Mouse (Mus musculus) midbrain, embryonic 13.5 days (tissue): ENCODE measurements at regions not wholly inside any gene's neighbourhood (a gene's known extent, or its start where the extent isn't known, plus 50 kb on each side); places are given as distances from the start of the nearest gene placed in this dataset.
A peak's percentile ranks its signal among the peaks of the same experiment; 100 is the strongest.

ENCODE experiments used
- ATAC-seq: fragments of 200-750 bp; cut with Nextera tagmentation; 2 replicates; pipeline ENCODE4 v1.8.0; 2017; ENCODE audit warnings: mild to moderate bottlenecking, moderate TSS enrichment, moderate library complexity
- H3K27ac ChIP-seq: fragments of 300-500 bp; sonication (generic); 2 replicates; pipeline ENCODE4 v1.5.1; 2015; ENCODE audit warnings: inconsistent platforms, mild to moderate bottlenecking, moderate library complexity
- H3K27me3 ChIP-seq: fragments of 300-500 bp; sonication (generic); 2 replicates; pipeline ENCODE4 v1.6.1; 2015; ENCODE audit warnings: mild to moderate bottlenecking, inconsistent platforms
- H3K36me3 ChIP-seq: fragments of 300-500 bp; sonication (generic); 2 replicates; pipeline ENCODE4 v1.6.1; 2015; ENCODE audit warnings: mild to moderate bottlenecking, inconsistent platforms
- H3K4me1 ChIP-seq: fragments of 300-500 bp; sonication (generic); replicated peaks from 2 replicates; pipeline ENCODE4 v1.6.1; 2015; ENCODE audit warnings: inconsistent platforms
- H3K4me2 ChIP-seq: fragments of 300-500 bp; sonication (generic); replicated peaks from 2 replicates; pipeline ENCODE4 v1.6.1; 2015; ENCODE audit warnings: moderate library complexity, mild to moderate bottlenecking, inconsistent platforms
- H3K4me3 ChIP-seq: fragments of 300-500 bp; sonication (generic); replicated peaks from 2 replicates; pipeline ENCODE4 v1.5.1; 2015; ENCODE audit warnings: mild to moderate bottlenecking, inconsistent platforms
- H3K9ac ChIP-seq: fragments of 300-500 bp; sonication (generic); replicated peaks from 2 replicates; pipeline ENCODE4 v1.6.1; 2015; ENCODE audit warnings: mild to moderate bottlenecking, inconsistent platforms
- H3K9me3 ChIP-seq: fragments of 300-500 bp; sonication (generic); 2 replicates; pipeline ENCODE4 v1.6.1; 2016; ENCODE audit warnings: mild to moderate bottlenecking, inconsistent platforms
- WGBS: fragments of 180-500 bp; shearing (Covaris S2); methylation state at CpG from one replicate; pipeline ENCODE4 v1.1.7; 2015; 5-methylcytosine and 5-hydroxymethylcytosine counted together

DNA sequence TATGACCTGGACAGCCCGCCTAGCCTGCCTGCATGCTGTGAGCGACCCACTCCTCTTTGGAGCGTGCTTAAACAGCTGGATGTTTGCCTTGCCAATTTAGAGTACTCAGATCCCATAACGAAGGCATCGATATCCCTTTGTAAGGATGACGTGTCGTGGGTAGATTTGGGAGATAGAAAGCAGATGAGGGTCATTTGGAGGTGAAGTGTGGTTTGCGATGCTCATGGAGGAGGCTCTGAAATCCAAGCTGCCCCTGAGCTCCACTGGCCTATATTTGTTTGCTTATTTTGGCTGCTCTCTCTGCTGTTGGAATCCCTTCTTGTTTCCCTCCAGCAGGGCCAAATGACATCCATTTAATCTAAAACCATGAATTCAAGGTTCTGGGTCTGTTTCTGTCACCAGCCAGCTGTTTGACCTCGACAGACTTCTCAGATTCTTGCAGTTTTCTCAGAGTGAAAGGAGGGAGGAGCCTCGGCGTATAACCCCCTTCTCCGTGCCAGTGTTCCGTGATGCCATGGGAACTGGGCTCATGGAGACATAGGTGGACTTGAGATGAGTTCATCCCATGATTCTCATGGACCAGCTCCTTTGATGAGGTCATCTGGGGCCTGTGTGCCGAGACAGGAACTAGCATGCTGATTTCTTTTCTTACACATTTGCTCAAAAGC, 144.7 kb upstream of the Mki67 start:
- H3K36me3 ChIP-seq, result no peaks in the 10 kb centered on the region
- peaks cover 11% of the 10 kb centered on the region for H3K4me1 ChIP-seq
- no peak overlapping the region for H3K27ac ChIP-seq
- H3K27me3 ChIP-seq, result peaks cover 8% of the 10 kb centered on the region
- 73% methylated on average over 14 of the region's 14 CpGs for WGBS
- no peak overlapping the region for H3K4me2 ChIP-seq
- H3K9me3 ChIP-seq, result no peaks in the 10 kb centered on the region
- no peak overlapping the region for H3K9ac ChIP-seq
- H3K4me3 ChIP-seq, result no peak overlapping the region
- ATAC-seq, result no peak

DNA sequence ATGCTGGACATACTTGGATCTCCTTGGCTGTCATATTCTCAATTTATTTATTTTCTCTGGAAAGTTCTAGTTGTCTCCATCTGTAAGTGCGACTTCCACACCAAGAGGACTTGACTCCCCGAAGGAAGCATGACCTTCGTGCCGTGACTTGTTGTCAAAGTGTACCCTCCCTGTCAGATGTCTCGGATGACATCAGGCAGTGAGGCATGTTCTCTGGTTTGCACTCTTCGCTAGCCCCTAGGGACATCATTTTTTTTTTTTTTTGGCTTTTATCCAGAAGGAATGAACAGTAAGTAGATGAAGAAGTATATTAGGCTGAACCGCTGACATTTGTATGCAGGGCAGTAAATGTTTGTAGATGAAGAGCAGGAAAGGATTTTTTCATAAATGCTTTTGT, 145.2 kb upstream of the Mki67 start:
- Histone ChIP-seq H3K27ac (no peak overlapping the region), H3K4me3 (no peak overlapping the region), H3K36me3 (no peaks in the 10 kb centered on the region), H3K27me3 (peaks cover 8% of the 10 kb centered on the region), H3K4me2 (no peak overlapping the region), H3K4me1 (peaks cover 11% of the 10 kb centered on the region), H3K9me3 (no peaks in the 10 kb centered on the region), H3K9ac (no peak overlapping the region)
- ATAC-seq, result no peak
- WGBS, result 74% methylated on average over 7 of the region's 7 CpGs

DNA sequence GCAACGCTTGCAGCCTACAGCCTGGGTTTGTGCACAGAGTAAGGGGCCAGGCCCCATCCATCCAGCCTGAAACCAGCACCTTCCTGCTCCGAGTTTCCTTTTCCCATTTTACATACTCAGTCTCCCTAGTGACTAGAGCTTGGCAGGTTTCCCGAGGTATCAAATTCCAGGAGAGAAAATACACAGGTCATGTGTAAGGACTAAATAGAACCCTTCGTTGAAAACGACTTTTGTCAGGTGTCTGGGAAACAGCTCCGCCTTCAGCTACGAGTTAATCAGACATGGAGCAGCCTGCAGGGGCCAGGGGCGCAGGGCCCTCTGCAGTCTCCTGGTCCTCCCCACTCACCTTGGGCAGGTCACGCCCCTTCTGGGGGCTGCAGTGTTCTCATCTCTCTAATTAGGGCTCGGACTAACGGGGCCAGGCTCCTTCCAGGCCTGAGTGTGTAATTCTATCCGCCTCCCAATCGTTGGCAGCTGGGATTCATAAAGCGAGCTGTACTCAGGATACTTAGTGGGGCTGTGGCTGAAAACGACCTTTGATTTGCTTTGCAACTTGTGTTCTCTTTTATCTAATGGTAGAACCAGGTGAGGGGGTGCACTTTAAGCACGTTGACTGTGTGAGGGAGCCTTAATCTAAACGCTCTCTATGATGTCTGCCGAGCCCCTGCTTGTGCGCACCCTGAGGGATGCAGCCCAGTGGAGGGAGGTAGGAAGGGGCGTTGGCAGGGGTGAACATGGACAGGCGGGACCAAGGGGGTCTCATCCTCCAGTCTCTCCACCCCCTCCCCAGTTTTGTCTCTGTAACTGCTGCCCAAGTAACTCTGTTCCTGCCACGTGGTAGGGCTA, 147.6 kb upstream of the Mki67 start:
- Histone ChIP-seq H3K36me3 (no peaks in the 10 kb centered on the region), H3K9ac (no peak overlapping the region), H3K4me3 (no peak overlapping the region), H3K27me3 (no peaks in the 10 kb centered on the region; the same call in 1 of the 2 replicates), H3K27ac (no peak overlapping the region), H3K4me2 (no peak overlapping the region), H3K4me1 (peaks cover 11% of the 10 kb centered on the region), H3K9me3 (no peaks in the 10 kb centered on the region)
- ATAC-seq, result no peak
- 61% methylated on average over 22 of the region's 22 CpGs for WGBS

DNA sequence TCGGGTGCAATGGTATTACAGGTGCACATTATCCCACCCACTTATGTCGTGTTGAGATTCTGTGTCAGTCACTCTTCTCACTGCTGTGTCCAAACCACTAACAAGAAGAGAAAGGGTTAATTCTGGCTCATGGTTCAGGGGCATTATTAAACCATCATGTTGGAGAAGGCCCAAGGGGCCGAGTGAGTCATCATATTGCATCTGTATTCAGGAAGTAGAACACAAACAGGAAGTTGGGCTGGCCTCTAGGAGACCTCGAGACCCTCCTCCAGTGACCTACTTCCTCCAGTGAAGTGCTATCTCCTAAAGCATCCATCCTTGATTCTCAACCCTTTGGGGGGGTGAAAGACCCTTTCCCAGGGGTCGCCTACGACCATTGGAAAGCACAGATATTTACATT, 154.8 kb upstream of the Mki67 start:
- H3K9ac ChIP-seq, result no peak overlapping the region
- no peaks in the 10 kb centered on the region for H3K27me3 ChIP-seq
- ATAC-seq, result no peak

DNA sequence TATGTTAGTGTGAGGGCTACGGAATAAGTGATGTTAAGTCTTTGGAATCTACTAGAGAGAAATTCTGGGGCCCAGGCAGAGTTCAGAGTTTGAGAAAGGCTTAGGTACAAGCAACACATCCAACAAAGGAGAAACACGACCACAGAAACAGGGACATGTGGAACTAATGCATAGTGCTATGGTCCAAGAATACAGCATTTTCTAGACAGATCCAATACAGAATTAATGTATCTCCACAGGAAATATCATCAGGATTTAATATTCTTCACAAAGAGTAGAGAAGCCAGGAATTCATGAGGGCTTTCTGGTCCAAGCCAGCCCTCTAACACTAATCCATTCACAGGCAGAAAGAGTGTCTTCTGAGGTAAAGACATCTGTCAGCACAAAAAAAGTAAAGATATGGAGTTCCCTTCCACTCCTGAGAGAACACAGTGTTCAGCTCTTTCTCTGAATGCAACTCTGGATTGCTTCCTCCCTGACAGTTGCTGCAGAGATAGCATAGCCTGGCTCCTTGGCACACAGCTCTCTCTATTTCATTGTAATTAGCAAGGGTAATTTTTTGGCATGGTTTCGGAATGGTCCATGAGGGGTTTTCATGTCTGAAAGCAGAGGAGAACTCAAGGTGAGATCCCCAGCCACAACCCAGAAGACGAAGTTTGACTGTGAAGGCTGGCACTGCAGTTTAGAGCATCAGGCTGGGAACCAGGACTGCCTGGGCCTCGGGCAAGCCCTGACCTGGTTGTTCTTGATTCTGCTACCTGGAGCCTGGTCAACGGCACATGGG, 161.1 kb upstream of the Mki67 start:
- no peak for ATAC-seq
- Histone ChIP-seq H3K4me1 (peaks cover 6% of the 10 kb centered on the region; the same call in 1 of the 2 replicates), H3K4me2 (no peak overlapping the region), H3K4me3 (no peak overlapping the region), H3K9me3 (no peaks in the 10 kb centered on the region), H3K27me3 (no peaks in the 10 kb centered on the region), H3K9ac (no peak overlapping the region), H3K36me3 (no peaks in the 10 kb centered on the region), H3K27ac (peak overlapping the region; percentile 30; the same call in 1 of the 2 replicates)
- 87% methylated on average over 6 of the region's 6 CpGs for WGBS

More for the DNA sequence above, 154.8 kb upstream of the Mki67 start:
- Histone ChIP-seq H3K27ac (no peak overlapping the region), H3K9me3 (no peaks in the 10 kb centered on the region), H3K4me3 (no peak overlapping the region), H3K4me2 (no peak overlapping the region), H3K4me1 (peaks cover 4% of the 10 kb centered on the region; the same call in 1 of the 2 replicates), H3K36me3 (no peaks in the 10 kb centered on the region)
- WGBS, result 88% methylated on average over 6 of the region's 6 CpGs

DNA sequence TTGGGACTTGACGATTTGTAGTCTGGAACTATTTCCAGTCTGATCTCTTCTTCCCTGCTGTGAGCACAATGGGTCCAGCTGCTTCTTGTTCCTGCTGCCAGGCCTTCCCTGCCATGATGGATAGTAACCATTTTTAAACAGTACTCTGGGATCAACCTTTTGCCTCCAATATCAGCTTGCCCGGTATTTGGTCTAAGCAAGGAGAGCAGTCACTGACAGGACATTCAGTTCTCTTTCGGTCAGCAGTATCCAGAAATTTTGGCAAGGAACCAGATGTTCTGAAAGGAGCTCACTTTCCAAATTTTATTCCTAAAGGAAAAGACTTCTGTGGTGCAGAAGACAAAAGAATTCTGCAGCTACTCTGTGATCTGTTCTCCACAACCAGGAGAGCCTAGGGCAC, 162.6 kb upstream of the Mki67 start:
- Histone ChIP-seq H3K27me3 (no peaks in the 10 kb centered on the region), H3K9ac (no peak overlapping the region), H3K4me2 (no peak overlapping the region), H3K4me3 (no peak overlapping the region), H3K27ac (no peak overlapping the region), H3K9me3 (no peaks in the 10 kb centered on the region), H3K4me1 (peaks cover 6% of the 10 kb centered on the region; the same call in 1 of the 2 replicates), H3K36me3 (no peaks in the 10 kb centered on the region)
- WGBS, result 89% methylated on average over 3 of the region's 3 CpGs
- no peak for ATAC-seq

DNA sequence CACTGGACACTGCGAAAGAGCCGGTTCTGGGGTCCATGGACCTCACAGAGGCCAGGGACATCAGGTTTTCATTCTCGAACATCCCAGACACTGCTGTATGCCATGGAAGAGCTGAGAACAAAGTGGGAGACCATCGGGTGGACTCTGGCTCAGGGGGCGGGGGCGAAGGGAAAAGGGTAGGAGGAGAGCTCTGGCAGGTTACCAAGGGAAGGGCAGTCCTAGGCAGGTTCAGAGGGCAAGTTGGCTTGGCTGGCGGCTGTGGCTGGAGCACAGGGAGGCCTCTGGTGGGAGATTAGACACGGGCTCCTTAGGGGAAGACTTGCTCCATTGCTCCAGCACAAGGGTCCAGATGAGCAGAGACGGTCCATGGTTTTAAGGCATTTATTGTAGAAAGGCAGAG, 164.3 kb upstream of the Mki67 start:
- Histone ChIP-seq H3K4me1 (peaks cover 6% of the 10 kb centered on the region; the same call in 1 of the 2 replicates), H3K9ac (no peak overlapping the region), H3K27me3 (no peaks in the 10 kb centered on the region), H3K4me2 (no peak overlapping the region), H3K9me3 (no peaks in the 10 kb centered on the region), H3K36me3 (no peaks in the 10 kb centered on the region), H3K27ac (no peak overlapping the region), H3K4me3 (no peak overlapping the region)
- ATAC-seq, result no peak
- 79% methylated on average over 9 of the region's 9 CpGs for WGBS

DNA sequence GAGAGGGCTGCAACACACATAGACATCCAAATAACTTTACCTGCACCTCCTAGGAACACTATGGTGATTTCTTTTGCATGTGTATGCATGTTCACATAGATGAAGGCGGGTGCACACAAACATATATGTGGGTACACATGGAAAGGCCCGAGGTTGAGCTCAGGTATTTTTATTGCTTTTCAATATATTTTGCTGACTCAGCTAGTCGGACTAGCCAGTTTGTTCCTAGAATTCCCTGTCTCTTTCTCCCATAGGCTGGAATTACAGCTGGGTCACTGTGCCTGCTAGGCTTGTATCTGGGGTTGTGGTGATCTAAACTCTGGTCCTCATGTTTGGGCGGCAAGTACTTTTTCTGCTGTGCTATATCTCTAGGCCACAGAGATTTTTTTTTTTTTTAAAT, 166.1 kb upstream of the Mki67 start:
- Histone ChIP-seq H3K4me2 (no peak overlapping the region), H3K4me3 (no peak overlapping the region), H3K27ac (no peak overlapping the region), H3K9me3 (no peaks in the 10 kb centered on the region), H3K9ac (no peak overlapping the region), H3K36me3 (no peaks in the 10 kb centered on the region), H3K4me1 (no peaks in the 10 kb centered on the region), H3K27me3 (no peaks in the 10 kb centered on the region)
- 93% methylated on average over 4 of the region's 4 CpGs for WGBS
- no peak for ATAC-seq

DNA sequence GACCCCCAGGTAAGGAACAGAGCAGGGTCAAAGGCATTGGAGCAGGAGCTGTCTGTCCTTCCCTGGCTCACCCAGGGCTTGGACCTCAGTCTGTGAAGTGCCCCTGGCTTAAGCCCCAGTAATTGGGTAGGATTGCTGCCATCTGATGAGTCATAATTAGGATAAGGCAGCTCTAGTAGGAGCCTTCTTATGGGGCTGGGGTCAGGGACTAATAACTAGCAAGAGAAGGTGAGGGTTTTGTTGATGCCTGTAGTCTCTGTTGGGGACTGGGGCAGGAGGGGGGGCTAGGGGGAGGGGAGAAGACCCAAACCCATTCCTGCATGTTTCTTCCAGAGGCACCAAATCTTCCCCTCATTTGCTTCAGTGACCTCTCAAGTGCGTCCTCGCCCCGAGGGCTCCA, 172.4 kb upstream of the Mki67 start:
- Histone ChIP-seq H3K9ac (peak overlapping the region; percentile 16; the same call in 1 of the 2 replicates), H3K4me1 (peaks cover 18% of the 10 kb centered on the region), H3K27ac (peak overlapping the region; percentile 75), H3K27me3 (no peaks in the 10 kb centered on the region), H3K4me3 (no peak overlapping the region), H3K9me3 (no peaks in the 10 kb centered on the region), H3K36me3 (no peaks in the 10 kb centered on the region), H3K4me2 (peak overlapping the region; percentile 36)
- ATAC-seq, result peak; percentile 72
- 6% methylated on average over 3 of the region's 3 CpGs for WGBS

DNA sequence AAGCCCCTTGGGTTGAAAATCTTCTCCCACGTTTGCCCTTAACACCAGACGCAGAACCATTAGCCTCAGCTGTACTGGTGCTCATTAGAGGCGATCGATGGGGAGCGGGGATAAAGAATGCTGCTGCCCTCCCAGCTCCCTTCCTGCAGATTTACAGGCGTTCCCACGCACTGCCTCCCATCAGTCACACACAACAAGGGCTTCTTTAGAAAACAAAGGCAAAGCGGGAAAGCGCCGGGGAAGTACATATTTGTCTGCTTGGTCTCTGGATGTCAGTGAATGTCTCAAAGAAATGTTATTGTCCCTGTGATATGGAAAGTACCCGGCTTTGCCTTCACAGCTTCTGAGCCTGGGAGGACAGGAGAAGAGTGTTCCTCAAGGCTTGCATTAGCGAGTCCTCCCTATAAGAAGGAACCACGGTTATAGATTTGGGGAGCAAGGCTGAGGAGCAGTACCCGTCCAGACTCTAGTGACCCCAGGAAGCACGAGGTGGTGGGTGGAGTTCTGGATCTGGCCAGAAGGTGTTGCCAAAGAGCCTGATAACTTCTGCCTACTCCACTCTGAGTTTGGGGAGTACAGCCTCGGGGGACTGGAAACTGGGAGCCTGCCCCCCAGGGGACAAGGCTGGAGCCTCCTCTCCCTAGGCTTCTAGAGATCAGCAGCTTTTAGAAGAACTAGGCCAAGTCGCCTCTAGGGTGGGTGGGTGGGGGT, 173.0 kb upstream of the Mki67 start:
- Histone ChIP-seq H3K27me3 (no peaks in the 10 kb centered on the region), H3K27ac (peak overlapping the region; percentile 75), H3K9ac (peak overlapping the region; percentile 16; the same call in 1 of the 2 replicates), H3K36me3 (no peaks in the 10 kb centered on the region), H3K4me1 (peaks cover 18% of the 10 kb centered on the region), H3K4me2 (peak overlapping the region; percentile 36), H3K4me3 (0 out of 2 replicates have a peak overlapping the region, but pooled peaks have one; percentile 2), H3K9me3 (no peaks in the 10 kb centered on the region)
- WGBS, result 9% methylated on average over 17 of the region's 17 CpGs
- ATAC-seq, result peak; percentile 73

DNA sequence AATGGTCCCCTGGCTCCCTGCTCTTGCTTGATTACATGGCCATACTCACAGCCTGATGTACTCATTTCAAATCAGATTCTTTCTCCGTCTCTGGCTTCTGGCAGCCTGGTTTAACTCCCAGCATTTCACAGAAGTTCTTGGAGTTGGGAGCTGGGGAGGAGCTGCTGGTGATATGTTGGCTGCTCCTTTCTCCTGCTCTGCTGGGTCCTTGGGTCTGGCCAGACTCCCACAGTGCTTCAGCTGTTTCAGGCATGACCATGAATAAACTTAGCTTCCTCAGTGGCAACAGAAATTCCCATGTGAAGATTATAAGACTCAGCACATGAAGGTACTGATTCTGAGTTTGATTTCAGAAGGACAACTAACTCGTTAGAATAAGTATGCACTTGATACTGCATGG, 182.7 kb upstream of the Mki67 start:
- WGBS, result 91% methylated on average over 2 of the region's 2 CpGs
- H3K4me3 ChIP-seq, result no peak overlapping the region

More for the DNA sequence above, 182.7 kb upstream of the Mki67 start:
- Histone ChIP-seq H3K9me3 (no peaks in the 10 kb centered on the region), H3K4me1 (no peaks in the 10 kb centered on the region), H3K36me3 (no peaks in the 10 kb centered on the region), H3K27ac (no peak overlapping the region), H3K9ac (no peak overlapping the region), H3K27me3 (no peaks in the 10 kb centered on the region), H3K4me2 (no peak overlapping the region)
- ATAC-seq, result no peak
